Mouse (Mus musculus): Measurements from ENCODE around the gene F3. TPM values are rescaled to one million over a fixed set of nuclear protein-coding genes. Genes with fewer than 3 reads are reported as not detected.

The F3 gene
- polyA plus RNA-seq, 1 experiment: 16.5 TPM

DNA sequence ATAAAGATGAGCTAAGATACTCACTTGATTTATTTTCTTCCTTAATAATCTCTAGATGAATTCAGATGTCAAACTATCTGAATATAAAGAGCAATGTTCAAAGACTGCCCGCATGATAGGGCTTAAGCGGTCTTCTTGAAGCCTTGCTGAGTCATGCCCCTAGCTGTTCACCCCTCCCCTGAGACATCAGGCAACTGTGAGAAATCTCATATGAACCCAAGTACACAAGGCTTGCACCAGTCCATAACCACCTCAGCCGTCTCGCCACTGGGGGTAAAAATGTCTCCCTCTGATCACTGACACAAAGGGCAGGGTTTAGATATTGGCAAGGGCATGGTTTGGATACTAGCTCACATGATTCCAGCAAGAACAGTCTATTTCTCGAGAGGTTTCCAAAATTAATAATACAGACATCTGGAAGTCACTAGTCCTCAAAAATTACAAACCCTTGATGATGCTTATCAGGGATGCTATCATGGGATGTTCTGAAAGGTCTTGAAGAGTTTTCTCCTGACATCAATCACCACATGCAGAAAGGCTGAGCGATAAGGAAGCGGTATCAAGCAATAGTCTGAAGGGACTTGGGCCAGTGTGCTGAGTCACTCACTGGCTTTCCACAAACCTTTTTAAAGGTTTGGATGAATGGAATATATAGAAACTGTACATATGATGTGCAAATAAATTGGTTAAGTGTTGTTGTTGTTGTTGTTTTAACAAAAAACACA lies 20.0 kb upstream of the F3 start:
- WGBS: 87% methylated on average over 7 of the region's 7 CpGs
- DNase-seq (ENCODE audit: low read depth, low spot score): no peak

DNA sequence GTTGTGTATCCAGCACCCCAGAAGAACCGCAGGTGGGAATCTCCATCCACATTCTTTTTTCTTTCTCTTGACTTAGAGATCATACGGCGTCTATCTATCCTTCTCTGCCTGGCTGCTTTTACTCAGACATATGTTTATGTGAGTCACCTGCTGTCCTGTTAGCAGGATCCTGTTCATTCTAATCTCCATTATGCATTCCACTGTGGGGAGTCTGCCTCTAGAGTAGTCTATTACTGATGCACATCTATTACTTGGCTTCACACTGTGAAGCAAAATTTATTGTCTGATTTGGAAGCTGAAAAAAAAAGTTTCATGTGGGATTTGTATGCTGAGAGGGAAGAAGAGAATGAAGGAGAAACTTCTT lies 19.5 kb upstream of the F3 start:
- no peak for DNase-seq (ENCODE audit: low read depth, low spot score)
- WGBS: 90% methylated on average over 3 of the region's 3 CpGs

DNA sequence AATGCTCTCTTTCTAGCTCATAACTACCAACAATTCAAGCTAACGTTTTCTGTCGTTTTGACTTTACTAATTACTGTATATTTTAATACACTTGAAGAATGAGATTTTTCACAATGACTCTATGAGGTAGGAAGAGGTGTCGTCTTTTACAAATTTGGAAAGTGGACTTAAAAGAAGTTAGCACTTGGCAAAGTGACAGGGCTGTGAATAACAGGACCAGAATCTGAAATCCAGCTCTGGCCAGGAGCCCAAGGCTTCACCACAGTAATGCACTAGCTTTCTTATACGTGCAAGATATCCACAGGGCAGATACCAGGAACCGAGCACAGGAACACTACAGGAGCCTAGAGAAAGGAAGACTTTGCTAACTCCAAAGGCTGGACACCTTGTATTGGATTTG lies 17.2 kb upstream of the F3 start:
- DNase-seq (ENCODE audit: low read depth, low spot score): no peak
- WGBS: 61% methylated on average over 5 of the region's 5 CpGs

DNA sequence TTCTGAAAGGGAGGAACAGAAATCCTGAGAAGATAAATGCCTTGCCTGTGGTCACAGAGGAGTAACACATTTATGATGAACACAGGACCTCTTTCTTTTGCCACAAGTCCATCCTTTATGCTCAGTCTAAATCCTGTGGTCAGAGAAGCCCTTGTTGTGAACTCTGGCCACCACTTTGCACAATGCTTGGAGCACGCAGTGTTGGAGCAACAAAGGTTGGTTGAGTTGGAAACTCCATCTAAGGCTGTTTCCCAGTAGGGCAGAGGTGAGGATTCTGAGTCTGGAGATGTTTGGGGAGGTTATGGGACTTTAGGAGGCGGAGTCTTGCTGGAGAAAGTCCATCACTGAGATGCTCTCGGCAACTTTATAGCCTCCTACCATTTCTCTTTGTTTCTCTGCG lies 16.2 kb upstream of the F3 start:
- WGBS: 78% methylated on average over 4 of the region's 4 CpGs

DNA sequence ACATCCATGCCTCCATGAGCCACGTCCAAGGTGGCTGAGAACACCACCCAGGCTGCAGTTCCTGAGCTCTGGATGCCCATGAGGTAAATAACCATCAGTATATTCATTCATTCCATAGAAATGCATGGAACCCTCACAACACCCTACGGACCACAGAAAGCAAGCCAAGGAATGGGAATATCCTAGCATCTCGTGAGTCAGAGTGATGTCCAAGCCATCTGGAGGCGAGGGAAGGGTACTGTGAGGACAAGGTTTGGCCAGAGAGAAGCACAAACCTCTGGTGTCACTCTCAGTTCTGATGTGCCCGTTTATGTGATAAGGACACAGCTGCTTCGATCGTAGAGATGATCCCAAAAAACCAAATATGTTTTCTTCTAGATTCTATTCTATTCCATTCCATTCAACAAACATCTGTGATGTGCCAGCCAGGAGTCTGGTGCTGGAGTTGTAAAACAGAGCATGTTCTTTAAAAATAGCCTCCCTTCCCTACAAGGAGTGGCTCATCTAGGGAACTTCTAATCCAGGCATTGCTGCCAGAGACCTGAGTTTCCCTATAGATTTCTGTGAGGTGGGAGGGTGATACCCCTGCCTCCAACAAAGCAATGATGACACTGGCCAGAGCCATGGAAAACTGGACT lies 12.3 kb upstream of the F3 start:
- 78% methylated on average over 7 of the region's 7 CpGs for WGBS
- no peak for DNase-seq (ENCODE audit: low read depth, low spot score)

More for the DNA sequence above, 16.2 kb upstream of the F3 start:
- no peak for DNase-seq (ENCODE audit: low read depth, low spot score)

DNA sequence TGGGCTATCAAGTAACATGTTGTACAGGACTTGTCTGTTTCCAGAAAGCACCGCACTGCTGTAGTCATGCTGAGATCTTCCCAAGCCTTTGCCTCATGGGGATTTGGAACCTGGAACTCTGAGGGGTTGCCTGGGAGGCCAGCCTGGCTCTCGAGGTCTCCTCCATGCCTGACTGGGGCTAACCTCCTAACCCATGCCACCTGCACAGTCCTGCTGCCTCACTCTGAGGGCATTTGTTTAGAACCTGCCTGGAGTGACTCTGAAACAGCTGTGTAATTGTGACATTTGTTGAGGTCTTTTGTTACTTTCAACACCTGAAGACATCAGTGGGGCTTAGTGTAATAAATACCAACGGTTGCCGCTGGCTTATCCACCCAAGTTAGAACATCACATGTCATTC lies 11.1 kb upstream of the F3 start:
- no peak for DNase-seq (ENCODE audit: low read depth, low spot score)
- WGBS: 51% methylated on average over 4 of the region's 4 CpGs

DNA sequence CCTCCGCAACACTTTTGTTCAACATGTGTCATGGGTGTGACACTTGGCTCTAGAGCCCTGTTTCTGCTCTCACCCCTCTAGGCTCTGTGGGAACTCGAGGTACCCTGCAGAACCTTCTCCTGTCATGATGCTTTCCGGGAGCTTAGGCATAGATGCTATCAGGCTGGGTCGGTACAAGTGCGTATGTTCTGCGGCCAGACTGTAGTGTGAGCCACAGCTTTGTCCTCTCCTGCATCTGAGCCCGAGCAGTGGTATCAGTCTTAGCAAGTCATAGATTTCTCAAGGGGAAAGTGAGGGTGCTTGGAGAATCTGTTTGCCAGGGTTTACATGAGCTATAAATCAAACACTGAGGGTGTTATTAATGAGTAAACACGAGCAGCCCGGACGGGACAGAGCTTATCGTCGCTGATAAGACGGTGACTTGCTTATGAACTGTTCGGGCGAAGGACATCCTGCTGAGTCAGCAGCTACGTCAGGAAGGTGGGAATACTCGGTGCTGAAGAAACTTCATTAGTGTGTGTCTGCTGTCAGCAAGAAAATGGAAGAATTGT lies 10.1 kb upstream of the F3 start:
- no peak for DNase-seq (ENCODE audit: low read depth, low spot score)
- 20% methylated on average over 17 of the region's 17 CpGs for WGBS

DNA sequence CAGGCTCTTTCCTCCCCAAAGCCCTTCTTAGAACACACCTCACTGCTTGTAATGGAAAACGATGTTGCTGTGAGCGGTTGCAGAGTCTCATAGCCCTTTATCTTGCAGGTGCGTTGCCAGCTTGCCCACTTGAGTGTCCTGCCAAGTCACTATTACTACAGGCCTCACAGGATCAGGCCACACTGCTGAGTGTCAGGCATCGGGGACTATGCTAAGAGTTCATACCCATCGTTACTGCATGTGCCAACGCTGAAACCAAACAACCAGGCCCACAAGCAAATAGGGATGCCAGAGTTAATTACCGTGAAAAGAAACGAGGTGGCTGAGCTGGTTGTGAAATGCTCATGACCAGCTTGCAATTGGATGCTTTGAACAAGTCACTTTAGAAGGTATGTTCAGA lies 9.5 kb upstream of the F3 start:
- no peak for DNase-seq (ENCODE audit: low read depth, low spot score)
- 38% methylated on average over 8 of the region's 8 CpGs for WGBS

DNA sequence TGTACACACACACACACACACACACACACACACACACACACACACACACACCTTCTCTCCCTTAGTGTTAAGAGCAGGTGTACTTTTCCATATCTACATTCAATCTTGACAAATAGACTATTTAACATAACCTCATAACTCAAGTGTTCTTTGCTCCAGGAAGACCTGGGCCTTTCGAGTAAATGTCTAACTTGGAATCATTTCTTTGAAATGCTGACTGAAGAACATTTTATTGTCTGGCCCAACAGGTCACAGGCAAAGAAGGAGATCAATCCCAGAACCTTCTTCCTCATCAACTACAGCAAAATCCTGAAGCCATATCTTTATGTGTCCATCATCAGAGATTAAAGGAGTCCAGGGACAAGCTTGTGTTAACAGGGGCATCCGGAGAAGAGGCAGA lies 8.9 kb upstream of the F3 start:
- no peak for DNase-seq (ENCODE audit: low read depth, low spot score)
- WGBS: 35% methylated on average over 2 of the region's 2 CpGs

DNA sequence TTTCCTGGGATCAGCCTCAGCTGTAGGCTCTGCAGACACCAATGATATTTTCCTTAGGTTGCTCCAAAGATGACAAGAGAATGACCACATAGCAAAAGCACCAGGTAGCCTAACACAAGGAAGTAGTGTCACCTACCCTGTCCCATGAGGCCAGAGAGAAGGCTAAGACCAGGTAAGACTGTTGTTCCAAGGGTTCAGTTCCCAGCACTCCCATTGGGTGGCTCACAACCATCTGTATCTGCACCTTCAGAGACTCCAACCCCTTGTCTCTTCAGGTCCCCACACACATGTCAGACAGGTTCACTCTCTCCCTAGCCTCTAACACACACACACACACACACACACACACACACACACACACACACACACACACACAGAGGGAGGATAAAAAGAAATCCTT lies 8.0 kb upstream of the F3 start:
- no peak for DNase-seq (ENCODE audit: low read depth, low spot score)

DNA sequence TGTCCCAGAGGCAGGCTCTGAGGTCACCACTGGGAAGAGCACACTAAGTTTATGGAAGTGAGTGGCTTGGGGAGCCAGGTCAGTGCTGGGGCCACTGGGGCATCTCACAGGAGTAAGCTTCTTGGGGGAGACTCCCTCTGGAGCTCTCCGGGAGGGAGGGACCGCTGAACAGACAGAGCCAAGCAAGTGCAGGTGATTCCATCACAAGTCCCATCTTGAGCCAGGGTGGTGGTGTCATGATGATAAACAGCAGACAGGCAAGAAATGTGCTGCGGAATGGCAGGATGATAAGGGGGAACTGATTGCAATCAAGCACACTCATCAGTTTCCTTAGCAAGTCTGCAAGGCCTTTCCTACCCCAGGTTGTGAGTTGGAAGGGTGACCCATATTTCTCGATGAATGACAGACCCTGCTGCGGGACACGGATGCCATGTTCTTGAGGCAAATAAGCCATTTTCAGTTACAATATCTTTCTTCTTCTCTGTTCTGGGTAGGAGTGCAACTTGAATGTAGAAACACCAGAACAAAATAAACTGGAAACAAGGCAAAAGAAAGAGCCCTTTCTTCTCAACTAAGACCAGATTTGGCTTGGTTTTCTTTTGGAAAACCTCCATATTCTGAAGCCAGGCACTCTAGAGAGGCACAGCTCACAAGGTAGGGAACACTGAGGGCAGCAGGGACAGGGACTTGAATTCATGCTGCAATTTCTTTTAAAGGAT lies 7.4 kb upstream of the F3 start:
- WGBS: 93% methylated on average over 6 of the region's 6 CpGs
- no peak for DNase-seq (ENCODE audit: low read depth, low spot score)

DNA sequence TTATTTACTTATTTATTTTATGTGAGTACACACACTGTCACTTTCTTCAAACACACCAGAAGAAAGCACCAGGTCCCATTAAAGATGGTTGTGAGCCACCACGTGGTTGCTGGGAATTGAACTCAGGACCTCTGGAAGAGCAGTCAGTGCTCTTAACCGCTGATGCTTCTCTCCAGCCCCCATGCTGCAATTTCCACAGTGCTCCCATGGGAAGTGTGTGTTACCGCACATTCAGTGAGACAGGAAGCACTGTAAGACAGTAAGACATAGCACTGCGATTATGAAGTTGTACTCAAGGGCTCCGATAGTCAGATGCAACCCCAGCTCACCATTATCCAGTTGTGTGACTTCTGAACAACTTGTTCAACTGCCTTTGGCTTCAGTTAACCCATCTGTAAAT lies 6.9 kb upstream of the F3 start:
- WGBS: 87% methylated on average over 5 of the region's 5 CpGs
- DNase-seq (ENCODE audit: low read depth, low spot score): no peak

DNA sequence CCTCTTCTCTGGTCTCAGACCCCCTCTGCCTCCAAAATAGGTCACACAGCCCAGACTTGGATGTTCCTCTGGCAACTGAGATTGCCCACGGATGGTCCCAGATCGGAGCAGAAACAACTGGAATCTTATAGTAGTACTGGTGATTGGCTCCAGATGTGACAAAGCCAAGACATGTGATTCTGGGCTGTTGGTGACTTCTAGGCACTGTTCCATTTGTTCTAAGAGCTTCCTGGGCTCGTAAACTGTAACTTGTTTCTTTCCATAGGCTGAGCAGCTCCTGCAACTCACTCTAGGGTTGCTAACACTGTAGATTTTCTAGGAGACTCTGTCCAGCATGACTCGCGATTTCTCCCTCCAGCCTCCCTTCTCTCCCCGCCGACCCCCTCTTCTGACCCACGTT lies 4.7 kb upstream of the F3 start:
- 69% methylated on average over 8 of the region's 8 CpGs for WGBS
- no peak for DNase-seq (ENCODE audit: low read depth, low spot score)

DNA sequence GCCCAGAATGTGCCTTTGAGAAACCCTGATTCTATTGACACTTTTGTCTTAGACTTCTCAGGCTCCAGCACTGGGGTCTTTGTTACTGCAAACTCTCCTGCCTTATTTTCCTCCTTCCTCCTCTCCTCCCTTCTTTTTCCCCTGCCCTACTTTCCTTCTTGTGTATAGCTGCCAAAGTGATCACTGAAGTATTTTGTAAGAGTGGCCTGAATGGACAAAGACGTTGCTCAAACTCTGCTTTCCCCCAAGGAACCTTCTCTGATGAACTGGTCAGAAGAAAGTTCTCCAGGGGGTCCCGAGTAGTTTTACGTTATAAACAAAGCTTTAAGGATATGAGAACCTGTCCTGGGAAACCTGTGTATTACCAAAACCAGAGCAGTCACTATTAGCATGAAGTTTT lies 3.6 kb upstream of the F3 start:
- 91% methylated on average over 3 of the region's 3 CpGs for WGBS
- DNase-seq (ENCODE audit: low read depth, low spot score): no peak

DNA sequence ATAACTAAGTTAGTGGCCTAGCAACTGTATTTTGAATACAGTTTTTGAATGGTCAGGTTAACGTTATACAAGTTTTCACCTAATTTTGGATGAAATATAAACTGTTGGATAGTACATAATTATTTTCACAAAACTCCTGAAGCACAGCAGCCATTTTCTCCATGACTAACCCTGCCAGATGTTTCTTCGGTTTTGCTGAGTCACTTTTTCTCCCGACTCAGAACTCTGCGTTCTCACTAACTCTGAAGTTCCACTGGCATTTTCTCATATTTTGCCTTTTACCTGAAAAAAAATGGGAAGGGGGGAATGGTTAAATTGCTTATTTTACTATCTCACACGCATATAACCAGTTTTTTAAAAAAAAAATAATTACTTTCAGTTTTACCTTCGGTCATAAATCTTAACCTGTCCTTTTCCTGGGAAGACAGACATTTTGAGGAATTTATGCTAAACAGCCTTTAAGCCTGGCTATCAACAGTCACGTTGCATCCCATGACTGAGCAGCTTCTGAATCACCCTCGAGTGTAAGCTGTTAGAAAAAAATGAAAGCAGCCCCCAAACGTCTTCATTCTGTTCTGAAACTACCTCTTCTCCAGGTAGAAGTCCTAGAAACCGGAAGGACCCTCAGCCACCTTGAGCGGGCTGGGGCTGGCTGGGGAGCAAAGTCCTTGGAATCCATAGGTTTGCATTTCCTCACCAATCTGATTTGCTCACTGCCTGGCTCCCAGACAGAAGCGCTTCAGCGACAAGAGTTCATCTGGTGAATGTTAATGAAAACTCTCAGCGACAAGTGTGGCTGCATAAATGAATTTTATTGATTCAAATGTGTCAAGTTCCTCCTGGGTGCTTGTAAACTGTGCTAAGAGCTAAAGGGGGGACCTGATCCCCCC lies 2.3 kb upstream of the F3 start:
- DNase-seq (ENCODE audit: low read depth, low spot score): no peak
- WGBS: 21% methylated on average over 14 of the region's 14 CpGs

DNA sequence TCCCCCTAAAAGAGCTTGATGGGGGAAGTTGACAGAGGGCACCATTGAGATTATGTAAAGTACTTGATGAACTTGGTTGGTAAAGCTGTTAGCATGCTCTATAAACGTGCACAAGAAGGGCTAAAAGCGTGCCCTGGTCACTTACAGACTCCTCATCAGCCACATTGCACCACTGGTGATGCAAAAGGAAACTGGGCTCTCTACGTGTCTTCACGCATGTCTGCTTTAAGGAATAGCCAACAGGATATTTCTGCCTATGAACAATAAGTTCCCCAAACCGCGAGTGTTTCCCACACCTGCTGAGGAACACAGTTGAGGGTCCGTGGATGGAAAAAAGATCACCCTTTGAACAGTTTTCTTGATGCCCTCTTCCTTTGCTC lies 1.7 kb upstream of the F3 start:
- WGBS: 60% methylated on average over 7 of the region's 7 CpGs
- DNase-seq (ENCODE audit: low read depth, low spot score): no peak

DNA sequence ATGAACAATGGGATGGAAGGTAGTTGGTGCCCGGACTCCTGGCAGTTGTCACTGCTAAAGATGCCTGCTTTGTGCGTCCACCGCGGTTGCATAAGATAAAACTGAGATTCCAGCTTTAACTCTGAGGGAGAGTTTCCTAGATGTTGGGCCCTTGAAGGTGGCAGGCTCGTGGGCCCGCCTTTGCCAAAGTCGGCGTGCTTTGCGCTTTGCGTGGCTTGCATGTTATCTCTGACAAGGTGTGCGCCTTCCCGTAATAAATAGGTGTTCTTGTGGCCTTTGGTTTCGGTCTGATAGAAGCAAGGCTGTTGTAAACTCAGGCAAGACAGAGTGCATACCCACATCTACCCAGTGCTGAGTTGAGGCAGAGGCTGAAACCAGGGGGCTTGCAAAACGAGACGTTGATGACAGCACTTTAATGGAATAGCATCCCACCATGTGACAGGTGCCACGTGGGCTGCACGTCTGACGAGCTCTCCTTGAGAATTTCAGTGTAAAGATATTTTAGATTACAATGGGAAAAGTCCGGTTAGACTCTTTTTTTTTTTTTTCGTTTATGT lies 709 bp downstream of the F3 start:
- no peak for DNase-seq (ENCODE audit: low read depth, low spot score)
- 6% methylated on average over 20 of the region's 20 CpGs for WGBS

DNA sequence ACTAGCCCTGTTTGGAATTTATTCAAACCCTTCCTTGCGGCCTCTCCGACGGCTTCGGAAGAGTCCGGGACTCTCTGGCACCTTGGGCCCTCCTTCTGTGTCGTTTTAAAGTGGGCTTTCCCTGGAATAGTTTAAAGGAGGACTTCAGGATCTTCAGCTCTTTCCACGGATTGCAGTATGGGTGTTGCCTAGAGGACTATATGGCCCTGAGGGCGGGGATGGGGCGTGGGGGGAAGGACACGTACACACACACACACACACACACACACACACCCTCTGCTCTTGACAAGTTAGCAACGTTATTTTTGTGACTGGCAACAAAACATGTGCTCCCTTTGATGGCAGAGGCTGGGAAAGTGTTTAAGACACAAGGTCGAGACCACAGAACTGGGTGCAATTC lies 1.2 kb downstream of the F3 start:
- 25% methylated on average over 12 of the region's 12 CpGs for WGBS
- no peak for DNase-seq (ENCODE audit: low read depth, low spot score)

DNA sequence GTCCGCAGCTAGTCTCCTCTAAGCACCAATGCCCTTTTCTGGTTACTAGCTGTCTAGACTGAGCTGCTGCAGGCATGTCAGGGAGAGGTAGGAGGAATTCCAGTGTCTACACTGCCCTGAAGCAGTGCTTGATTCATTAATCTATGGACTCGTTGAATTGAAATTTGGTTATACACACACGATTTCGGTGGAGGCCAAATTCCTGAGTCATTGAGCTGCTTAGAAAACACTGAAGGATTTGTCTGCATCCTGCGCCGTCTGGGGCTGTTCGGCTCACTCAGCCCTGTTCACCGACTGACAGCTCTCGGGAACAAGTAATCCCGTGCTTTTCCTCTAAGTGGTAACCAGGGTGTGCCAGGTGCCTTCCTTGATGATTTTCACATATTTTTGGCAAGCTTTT lies 2.3 kb downstream of the F3 start:
- 77% methylated on average over 10 of the region's 10 CpGs for WGBS
- DNase-seq (ENCODE audit: low read depth, low spot score): no peak

DNA sequence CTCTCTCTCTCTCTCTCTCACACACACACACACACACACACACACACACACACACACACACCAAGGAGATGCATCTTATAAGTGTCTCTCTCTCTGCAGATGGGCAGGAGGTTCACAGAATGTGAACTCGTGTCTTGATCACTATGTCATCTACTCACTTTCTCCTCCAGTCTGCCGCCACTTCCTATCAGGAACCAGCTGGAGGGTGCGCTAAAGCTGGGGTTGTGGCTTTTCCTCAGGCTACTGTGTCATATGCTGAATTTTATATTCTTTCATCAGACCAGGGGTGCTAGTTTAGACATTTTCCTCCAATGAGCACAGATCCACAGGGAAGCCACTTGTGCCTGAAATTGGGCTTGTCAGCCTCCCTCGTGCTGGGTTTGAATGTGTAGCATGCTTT lies 6.3 kb downstream of the F3 start:
- 81% methylated on average over 4 of the region's 4 CpGs for WGBS
- no peak for DNase-seq (ENCODE audit: low read depth, low spot score)
